Mouse (Mus musculus) cerebellum, adult 8-10 months (tissue): ENCODE results near the gene Ptpn1.

Experiments
- DNase-seq: peaks from one replicate; pipeline ENCODE4 v3.0.0; 2022

The Ptpn1 gene

DNA sequence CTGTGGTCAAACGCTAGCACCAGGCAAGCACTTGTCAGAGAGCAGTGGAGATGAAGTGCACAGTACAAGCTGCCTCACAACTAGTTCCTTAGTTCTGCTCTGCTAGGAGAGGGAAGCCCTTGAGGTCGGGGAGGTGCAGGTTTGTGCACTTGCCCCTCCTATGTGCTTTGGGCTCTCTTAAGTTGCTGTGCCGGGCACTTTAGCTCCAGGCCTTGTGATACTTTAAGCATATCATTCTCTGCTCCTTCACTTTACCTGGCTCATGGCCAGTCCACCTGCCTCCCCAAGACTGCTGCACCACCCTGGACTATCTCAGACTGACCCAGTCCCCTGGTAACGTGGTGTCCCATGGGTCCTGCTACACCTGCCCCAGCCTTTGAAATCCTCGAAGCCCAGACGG, 16.2 kb downstream of the Ptpn1 start:
- no peak for DNase-seq

DNA sequence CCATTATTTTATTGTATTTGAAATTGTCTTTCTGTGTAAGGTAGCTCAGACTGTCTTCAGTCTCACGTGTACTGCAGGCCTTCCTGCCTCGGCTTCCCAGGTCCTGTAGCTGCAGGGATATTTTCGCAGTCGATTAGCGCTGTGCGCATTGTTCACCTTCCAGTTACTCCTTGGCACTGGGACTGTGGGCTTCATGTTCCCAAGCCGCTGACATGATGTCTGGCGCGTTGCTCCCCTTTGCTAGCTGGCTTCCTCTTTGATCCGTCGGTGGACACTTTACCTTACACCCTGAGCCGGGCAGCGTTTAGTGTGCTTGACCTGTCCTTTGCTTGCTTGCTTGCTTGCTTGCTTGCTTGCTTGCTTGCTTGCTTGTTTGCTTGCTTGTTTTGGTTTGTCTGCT, 16.7 kb downstream of the Ptpn1 start:
- DNase-seq: no peak

DNA sequence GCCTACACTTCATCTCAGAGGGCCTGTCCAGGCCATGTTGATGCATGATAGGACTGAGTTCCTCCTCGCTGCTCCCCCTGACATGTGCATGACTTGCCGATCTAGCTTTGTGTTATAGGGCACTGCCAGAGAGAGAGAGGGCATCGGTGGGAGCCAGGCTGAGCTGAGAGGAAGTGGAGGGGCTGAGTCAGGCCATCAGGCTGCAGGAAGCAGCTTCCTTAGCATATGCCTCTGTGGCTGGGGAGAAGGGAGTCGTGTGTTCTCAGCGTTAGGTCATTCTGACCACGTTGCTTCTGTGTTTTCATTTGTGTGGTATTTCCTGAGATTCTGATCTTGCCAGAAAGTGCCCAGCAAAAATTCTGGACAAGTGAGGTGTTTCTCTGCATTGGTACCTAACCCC, 17.4 kb downstream of the Ptpn1 start:
- no peak for DNase-seq

DNA sequence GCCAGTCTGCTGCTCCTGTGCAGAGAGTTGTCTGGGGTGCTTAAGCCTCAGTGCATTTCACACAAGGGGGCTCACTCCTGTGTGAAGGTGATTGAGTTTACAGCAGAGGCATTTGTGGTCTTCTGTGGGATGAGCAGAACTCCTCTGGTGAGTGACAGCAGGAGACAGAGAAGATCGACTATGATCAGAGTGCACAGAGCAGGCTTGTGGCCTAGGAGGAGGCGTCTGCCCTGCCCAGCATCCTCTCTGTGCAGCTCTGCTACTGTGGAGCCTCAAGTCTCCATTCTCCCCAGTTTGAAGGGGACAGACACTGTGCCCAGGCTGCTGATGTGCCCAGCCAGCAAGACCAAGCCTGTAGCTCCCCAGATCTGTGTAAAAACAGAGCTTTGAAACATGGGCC, 18.0 kb downstream of the Ptpn1 start:
- no peak for DNase-seq

DNA sequence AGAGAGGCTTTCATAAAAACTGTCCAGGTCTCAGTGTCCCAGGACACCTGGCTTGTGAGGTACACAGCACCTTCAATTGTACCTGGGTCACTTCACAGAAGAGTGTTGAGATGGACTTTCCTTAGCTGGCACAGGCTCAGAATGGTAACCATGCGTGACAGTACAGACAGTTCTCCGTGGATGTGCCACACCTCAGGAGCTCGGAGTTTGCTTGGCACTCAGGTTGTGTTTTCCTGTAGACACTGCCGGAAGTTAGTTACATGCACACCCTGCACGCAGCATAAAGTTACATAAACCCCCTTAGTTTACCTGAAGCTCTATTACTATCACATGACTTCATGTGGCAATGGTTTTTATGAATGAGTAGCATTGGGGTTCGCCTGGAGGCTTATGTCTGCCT, 18.8 kb downstream of the Ptpn1 start:
- no peak for DNase-seq

- DNase-seq: no peak
Measured at GRCm38 (mm10) chr2:167951301-167952211, 19.7 kb downstream of the Ptpn1 start.

DNA sequence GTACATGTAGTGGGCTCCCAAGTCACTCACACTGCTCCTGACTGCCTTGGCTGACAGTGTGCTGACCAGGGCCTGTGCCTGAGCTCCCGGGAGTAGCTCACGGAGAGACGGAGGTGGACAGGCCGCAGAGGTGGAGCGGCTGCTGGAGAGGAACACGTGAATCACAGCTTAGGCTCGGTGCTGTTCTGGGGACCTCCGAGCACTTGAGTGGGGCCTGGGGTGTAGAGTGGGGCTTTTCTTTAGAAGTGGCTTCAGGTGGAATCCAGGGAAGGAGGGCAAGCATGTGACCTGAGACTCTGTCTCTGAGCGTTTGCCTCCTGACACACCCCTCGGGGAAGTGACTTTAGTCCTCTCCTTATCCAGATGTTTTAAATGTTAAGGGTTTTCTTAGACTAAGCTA, 22.0 kb downstream of the Ptpn1 start:
- DNase-seq: no peak

GRCm38 (mm10) chr2:167954928-167955327, 23.1 kb downstream of the Ptpn1 start:
- DNase-seq: no peak

- DNase-seq: no peak
Measured at GRCm38 (mm10) chr2:167957539-167957938, 25.7 kb downstream of the Ptpn1 start.

DNA sequence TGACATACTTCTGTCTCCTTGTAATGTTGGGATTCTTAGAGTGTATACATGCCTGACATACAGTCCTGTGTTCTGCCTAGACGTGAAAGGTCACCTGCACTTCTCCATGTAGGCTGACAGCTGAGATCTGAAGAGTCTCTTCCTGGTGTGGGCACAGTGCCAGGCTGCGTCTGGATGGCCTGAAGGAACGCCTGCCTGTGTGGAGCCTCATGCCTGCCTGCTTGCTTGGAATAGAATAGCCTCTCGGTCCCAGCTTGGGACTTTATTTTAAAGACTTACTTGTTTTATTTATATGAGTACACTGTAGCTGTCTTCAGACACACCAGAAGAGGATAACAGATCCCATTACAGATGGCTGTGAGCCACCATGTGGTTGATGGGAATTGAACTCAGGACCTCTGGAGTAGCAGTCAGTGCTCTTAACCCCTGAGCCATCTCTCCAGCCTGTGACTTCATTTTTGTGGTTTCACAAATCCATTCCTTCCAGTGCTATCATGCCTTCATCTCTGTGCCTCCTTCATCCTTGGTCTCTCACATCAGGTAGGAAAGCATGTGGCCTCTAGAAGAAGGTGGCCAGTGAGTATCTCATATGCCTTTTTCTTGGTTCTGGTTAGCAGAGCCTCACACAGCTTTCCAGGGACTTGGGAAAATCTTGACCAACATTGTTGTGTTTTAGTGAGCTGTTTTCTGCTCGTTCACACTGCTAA, 26.4 kb downstream of the Ptpn1 start:
- DNase-seq: peak; percentile 51

- peak; percentile 65 for DNase-seq
Measured at GRCm38 (mm10) chr2:167958843-167959242, 27.0 kb downstream of the Ptpn1 start.

DNA sequence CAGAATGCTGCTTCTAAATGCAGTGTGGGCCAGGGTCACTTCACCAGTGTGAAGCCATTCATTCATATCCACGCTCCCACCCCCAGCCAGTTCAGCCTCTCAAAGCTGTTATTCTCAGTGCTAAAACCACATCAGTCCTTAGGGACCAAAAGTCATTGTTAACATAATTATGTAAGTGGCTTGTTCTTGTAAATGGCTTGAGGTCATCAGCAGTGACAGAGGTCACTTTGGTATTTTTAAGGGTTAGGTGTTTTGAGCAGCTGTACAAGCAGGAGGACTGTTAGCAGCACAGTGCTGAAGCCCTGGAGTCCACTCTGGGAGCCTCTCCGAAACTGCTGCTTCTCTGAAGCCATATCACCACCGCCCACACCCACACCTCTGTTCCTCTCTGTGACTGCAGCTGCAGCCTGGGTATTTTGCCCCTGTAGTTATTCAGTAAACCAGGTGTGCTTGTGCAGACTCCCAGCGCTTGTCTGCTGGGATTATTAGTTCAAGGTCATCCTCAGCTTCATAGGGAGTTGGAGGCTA, 27.6 kb downstream of the Ptpn1 start:
- no peak for DNase-seq

DNA sequence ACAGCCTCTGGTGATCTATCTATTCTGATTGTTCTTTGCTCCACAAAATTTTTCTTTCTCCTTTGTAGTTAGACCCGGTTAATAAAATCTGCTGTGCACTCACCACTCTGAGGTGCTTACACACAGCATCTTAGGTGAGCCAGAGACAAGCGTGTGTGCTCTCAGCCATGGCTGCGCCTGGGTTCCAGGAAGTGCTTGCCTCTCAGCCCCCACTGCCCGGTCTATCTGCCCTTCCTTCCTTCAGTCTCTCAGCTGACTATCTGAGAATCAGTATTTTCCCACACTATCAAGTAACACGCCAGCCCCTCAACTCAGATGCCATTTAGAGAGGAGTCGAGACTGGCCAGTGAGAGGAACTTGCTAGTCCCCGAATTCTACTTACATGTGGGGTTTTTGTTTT, 28.1 kb downstream of the Ptpn1 start:
- no peak for DNase-seq

DNA sequence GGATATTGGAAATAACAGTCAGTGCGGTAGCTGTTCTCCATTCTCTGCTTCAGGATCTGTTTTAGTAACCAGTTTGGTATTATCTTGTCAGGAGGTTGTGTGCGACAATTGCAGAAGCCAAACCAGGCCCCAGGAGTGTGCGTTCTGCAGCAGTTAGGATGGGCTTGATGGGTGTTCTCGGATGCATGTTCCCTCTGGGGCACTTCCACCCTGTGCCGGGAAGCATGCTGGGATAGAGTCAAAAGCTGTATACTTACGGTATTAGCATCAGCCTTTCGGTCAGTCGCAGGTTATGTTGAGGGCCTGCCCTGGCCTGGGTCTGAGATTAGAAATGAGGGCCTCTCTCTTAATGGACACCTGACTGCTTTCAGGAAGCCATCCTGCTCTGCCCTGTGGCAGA, 28.7 kb downstream of the Ptpn1 start:
- no peak for DNase-seq

DNA sequence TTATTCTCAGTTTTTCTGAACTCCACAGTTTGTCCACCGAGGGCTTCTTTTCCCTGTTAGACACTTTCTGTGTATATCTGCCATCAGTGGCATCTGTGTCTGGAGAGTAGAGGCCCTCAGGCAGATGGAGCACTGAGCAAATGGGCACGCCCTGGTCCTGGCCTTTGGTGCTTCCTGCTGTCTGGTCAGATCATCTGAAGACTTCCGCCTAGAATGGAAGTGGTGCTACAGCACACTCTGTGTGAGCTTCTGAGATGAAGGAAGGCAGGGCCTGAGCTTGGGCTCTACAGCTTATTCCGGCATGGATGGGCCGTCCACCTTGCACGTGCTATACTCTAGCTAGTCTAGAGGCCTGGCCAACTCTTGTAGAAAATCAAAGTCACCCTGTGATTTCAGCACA, 30.5 kb downstream of the Ptpn1 start:
- no peak for DNase-seq

GRCm38 (mm10) chr2:167963176-167963575, 31.3 kb downstream of the Ptpn1 start:
- DNase-seq: no peak

GRCm38 (mm10) chr2:167963778-167964300, 32.0 kb downstream of the Ptpn1 start:
- DNase-seq: no peak

DNA sequence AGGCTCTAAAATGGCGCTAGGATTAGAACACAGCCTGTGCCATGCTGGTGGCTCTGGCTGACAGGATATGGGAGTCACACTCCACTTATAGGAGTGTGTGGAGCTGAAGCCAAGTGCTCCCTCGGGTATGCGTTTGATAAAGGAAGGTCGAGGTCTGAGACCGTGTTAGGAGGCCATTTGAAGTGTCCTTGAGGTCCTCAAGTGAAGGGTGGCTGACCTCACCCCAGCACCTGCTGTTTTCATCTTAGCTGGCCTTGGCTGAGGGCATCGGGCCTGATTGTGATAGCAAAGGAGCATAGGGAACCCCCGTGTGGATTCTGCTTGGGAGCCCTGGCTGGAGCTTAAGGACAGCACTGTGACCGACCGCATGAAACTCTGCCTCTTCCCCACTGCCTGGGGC, 32.5 kb downstream of the Ptpn1 start:
- DNase-seq: no peak

DNA sequence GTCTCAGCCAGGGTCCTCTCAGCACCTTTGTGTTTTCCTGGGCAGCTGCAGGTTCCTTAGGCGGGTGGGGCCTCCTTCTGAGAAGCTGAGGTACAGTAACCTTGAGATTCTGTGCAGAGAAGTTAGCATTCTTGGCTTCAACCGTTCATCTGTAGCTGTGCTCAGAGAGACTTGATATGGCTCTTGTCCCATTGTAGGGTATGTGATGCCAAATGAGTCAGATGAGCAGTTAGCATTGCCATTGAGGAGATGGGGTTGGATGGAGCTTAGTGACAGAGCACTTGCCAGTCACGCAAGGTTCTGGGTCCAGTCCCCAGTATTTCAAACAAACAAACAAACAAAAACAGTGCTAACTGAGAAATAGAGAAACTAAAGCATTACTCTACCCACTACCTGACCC, 34.1 kb downstream of the Ptpn1 start:
- DNase-seq: no peak

GRCm38 (mm10) chr2:167968504-167968903, 36.6 kb downstream of the Ptpn1 start:
- no peak for DNase-seq

DNA sequence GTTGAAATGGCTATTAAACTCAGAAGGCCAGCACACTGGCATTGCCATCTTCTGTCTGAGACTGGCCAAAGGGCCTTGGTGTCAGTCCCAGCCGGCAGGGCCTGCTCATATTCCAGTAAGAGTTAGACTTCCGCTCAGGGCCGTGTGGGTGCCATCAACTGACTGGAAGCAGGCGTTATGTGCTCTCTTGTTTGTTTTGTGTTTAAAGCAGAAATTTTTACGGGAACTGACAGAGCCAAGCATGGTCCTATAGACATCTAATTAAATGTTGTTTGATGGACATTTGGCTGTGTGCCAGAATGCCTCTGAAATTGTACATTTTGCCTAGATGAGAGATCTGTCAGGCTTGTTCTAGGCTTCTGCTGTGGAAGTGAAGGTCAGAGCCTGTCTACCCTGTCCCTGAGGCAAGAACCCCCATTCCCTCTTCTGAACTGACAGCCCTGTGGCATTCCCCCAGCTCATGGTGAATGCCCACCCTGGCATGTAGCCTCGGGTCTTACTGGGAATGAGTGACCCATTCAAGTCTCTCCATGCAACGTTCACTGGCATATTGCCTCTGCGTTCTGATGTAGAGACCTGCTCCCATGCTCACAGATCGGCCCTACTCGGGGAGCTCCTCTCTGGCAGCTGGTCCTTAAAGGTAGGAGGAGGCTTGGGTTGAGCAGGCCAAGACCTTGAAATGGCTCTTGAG, 38.1 kb downstream of the Ptpn1 start:
- DNase-seq: no peak

DNA sequence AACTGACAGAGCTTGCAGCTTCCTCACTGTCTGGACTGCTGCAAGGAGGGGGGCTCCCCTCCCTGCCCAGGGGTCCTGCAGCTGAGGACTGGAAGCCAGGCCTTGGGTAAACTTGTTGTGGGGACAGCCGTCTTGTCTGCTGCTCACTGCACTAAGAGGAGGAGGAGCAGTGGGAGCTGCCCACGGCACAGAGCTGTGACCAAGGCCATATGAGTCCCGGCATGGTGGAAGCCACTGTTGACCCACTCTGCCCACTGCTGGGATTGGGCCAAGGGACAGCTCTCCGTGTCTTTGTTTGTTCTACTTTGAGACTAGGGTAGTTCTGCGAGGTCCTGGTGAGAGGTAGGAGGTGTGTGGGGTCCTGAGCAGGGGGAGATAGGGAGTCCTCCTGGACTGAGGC, 40.3 kb downstream of the Ptpn1 start:
- no peak for DNase-seq

- DNase-seq: no peak
Measured at GRCm38 (mm10) chr2:167972809-167973208, 41.0 kb downstream of the Ptpn1 start.
